Mouse (Mus musculus) thymus, postnatal 4 days (tissue): ENCODE measurements around the gene Ccdc59.

Source experiments
- DNase-seq: peaks from one replicate; pipeline ENCODE4 v3.0.0; 2021

Ccdc59 gene

GRCm38 (mm10) chr10:105840928-105841888 lies at the start of gene Ccdc59, which contains the start of gene Mettl25:
Ccdc59 (plus strand) TSS chr10:105841067.
Mettl25 (minus strand) TSS chr10:105841380.
- peak; percentile 96 for DNase-seq

- no peak for DNase-seq
Observed at GRCm38 (mm10) chr10:105793776-105794552, 46.9 kb upstream of the Ccdc59 start.

- no peak for DNase-seq
Observed at GRCm38 (mm10) chr10:105797250-105797924, 43.5 kb upstream of the Ccdc59 start.

- DNase-seq, result no peak
Observed at GRCm38 (mm10) chr10:105801147-105801546, 39.7 kb upstream of the Ccdc59 start.

- DNase-seq, result no peak
Observed at GRCm38 (mm10) chr10:105802132-105802531, 38.7 kb upstream of the Ccdc59 start.

GRCm38 (mm10) chr10:105803461-105803860 lies 37.4 kb upstream of the Ccdc59 start:
- DNase-seq, result no peak

GRCm38 (mm10) chr10:105806259-105807010 lies 34.4 kb upstream of the Ccdc59 start:
- DNase-seq, result no peak

GRCm38 (mm10) chr10:105834627-105835228 lies 6.1 kb upstream of the Ccdc59 start:
- peak; percentile 36 for DNase-seq

- no peak for DNase-seq
Observed at GRCm38 (mm10) chr10:105842574-105842973, 1.7 kb downstream of the Ccdc59 start.

GRCm38 (mm10) chr10:105850286-105850685 lies 9.4 kb downstream of the Ccdc59 start:
- DNase-seq, result no peak

- no peak for DNase-seq
Observed at GRCm38 (mm10) chr10:105851136-105851535, 10.3 kb downstream of the Ccdc59 start.

- no peak for DNase-seq
Observed at GRCm38 (mm10) chr10:105867312-105867711, 26.4 kb downstream of the Ccdc59 start.
